Mouse (Mus musculus) thymus, postnatal 36 days (tissue): ENCODE results near the gene 2200002J24Rik.

Experiments
- DNase-seq, 2 experiments: peaks; one replicate each; pipeline ENCODE4 v3.0.0; 2022; ENCODE audit warnings: mixed read lengths in 2 of 2

The 2200002J24Rik gene

GRCm38 (mm10) chr7:30698589-30698988 is at the start of gene 2200002J24Rik:
2200002J24Rik (plus strand) TSS chr7:30698926.
- DNase-seq, result no peak

DNA sequence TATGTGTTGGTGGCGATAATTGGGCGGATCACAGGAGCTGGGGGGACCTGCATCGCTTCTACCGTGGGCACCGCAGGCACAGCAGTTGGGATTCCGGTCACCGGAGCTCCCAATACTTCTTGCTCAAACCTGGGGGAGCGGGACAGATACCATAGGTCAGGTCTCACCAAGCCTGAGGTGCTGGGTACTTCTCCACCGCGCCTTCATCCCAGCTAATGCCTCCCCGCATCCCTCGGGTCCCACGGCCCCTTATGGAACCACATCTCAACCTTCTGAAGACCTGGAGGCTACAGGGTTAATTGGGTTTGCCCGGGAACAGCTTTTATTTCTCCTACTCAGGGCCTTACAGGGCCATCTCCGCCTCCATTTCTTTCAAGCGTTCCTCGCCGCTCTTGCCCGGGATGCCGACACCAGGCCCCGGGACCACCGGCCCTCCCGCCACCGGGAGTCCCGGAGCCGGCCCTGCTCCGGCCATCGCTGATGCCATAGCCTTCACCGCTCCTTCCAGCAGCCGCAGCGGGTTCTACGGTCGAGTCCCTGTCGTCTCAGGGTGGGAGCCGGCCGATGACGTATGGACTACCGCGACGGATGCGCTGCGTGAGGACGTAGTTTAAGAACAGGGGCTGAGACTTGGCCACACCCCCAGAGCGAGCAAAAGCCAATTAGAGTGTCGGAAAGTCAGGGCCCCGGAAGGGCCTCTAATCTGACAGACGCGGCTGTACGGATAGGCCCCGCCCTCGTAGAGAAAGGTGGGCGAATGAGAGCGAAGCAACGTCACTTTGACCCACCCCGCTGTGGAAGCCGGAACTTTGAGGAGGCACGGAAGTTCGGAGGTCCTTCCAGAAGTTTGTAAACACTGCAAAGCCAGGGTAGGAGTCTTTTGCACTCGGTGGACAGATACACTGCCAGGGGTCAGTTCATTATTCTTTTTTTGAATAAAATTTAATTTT is 48.9 kb upstream of the 2200002J24Rik start, which contains the start of gene Rbm42:
Gene Rbm42, minus strand, starts transcription at position 727 of the 950 bp plus-strand sequence.
- peak; percentile 96 to 99 for DNase-seq

- DNase-seq, result peak; percentile 87 to 89
These were observed 34.1 kb upstream of the 2200002J24Rik start, which contains the start of gene Haus5 for GRCm38 (mm10) chr7:30664529-30665200. Haus5 (minus strand) TSS chr7:30664994.

DNA sequence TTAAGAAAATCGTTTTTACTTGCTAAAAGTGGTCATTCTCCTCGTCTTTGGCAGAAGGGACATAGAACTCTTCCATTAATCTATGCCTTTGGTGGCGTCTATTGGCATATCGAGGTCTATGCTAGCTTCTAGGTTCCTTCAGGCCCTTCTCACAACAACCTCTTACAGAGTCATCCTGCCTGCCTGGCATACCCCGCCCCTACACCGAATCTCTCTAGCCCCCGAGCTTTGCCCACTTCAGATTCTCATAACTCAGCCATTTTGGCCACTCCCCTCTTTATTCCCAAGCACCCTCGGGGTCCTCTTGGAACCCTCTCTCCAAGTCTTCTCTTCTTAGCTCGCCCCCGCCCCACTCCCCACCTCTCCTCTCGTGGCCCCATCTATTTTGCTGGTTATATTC is 33.4 kb upstream of the 2200002J24Rik start:
- DNase-seq, result peak in 1 of 2 experiments; percentile 17

DNA sequence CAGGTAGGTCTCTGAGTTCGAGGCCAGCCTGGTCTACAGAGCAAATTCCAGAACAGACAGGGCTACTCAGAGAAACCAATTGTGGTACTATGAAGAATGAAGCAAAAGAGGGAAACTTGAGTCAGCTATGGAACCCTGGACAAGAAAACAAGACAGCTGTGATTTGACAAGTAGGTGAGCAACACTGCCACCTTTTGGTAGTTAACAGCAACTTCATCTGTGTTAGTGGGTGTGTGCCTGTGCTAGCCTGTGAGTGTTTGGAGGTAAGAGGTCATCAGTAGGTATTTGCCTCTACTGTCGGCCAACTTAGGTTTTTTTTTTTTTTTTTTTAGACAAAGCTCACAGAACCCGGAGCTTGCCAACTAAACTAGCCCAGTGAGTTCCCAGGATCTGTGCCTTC is 29.5 kb upstream of the 2200002J24Rik start:
- DNase-seq, result no peak

GRCm38 (mm10) chr7:30671480-30671879 is 27.2 kb upstream of the 2200002J24Rik start, which contains the start of gene Pmis2:
Pmis2 (minus strand) TSS chr7:30671605.
- no peak for DNase-seq

DNA sequence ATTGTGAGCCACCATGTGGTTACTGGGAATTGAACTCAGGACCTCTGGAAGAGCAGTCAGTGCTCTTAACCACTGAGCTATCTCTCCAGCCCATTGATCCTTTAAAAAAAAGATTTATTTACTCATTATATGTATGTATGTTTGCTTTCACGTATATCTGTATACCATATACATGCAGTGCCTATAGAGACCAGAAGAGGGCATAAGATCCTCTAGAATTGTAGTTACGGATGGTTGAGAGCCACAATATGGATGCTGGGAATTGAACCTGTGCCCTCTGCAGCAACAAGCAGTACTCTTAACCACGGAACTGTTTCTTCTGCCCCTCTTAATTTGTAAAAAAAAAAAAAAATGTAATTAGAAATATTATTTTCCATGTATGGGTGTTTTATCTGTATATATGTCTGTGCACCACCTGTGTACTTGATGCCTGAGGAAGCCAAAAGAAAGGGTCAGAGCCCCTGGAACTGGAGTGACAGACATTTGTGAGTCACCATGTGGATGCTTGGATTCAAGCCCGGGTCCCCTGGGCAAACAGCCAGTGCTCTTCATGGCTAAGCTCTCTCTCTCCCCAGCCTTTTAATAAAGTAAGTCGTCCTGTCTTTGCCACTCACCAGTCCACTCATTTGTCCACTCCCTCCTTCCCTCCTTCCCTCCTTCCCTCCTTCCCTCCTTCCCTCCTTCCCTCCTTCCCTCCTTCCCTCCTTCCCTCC is 20.3 kb upstream of the 2200002J24Rik start:
- DNase-seq, result no peak

GRCm38 (mm10) chr7:30681897-30682296 is 16.8 kb upstream of the 2200002J24Rik start:
- DNase-seq, result no peak

- DNase-seq, result no peak
These were observed 15.3 kb upstream of the 2200002J24Rik start for GRCm38 (mm10) chr7:30683425-30683824.

DNA sequence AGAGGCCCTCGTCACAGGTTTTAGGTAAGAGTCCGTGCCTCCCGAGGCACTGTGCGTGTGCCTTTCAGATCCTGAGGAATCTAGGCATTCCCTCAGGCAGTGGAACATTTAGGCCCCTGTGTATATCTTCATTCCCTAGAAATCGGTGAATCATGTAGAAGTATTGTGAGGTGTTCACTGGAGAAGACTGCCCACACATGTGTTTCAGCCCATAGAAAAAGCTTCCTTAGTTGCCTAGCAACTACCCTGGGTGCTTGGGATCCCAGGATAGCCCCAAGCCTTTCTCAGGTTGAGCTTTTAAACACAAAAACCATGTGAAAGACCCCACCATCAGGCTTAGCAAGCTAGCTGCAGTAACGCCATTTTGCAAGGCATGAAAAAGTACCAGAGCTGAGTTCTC is 10.4 kb upstream of the 2200002J24Rik start:
- no peak for DNase-seq

DNA sequence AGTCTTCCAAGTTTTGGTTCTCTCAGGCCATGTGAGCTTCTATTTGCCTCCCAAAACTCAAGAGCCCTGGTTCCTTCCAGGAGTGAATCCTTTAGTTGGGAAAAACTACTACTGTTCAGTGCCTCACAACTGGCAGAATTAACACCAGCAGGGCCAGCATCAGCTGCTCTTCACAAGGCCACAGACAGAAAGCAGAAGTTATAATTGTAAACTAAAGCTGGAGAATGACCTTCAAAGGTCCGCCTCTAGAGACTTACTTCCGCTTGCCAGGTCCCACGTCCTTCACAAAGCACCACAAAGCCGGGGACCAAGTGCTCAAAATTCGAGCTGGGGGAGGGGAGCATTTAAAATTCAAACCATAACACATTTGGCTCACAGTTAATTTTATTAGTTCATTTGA is 625 bp upstream of the 2200002J24Rik start:
- DNase-seq, result no peak

- no peak for DNase-seq
These were observed 7.6 kb downstream of the 2200002J24Rik start for GRCm38 (mm10) chr7:30706214-30706882.

DNA sequence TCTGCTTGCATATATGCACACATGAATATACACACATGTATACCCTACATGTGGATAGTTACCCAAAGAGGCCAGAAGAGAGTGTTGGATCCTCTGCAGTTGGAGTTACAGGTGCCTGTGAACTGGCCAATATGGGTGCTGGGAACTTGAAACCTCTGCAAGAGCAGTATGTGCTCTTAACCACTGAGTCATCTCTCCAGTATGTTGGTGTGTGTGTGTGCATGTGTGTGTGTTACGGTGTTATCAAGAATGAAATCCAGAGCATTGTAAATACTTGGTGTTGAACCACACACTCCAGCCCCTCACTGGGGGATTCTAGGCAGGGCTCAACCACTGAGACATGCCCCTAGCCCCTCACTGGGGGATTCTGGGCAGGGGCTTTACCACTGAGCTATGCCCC is 8.7 kb downstream of the 2200002J24Rik start:
- DNase-seq, result no peak

DNA sequence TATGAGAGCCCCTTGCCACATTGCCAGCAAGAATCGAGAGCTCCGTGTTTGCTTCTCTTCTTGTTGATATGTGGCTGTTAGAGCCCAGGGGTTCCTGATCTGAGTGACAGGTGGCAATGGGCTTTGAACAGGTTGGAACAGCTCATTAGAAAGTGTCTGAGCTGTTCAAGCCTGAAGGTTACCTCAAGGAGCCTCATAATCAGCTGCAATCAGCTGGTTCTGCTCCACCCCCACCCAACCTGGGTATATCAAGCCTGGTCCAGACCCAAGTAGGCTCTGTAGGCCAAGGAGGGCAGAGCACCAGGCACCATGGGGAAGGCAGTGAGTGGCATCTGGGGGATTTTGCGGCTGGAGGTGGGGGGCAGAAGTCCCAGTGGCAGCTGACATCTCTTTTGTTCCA is 13.2 kb downstream of the 2200002J24Rik start, which contains the start of gene Atp4a:
Gene Atp4a, plus strand, starts transcription at position 268 of the 400 bp plus-strand sequence.
- DNase-seq, result no peak

DNA sequence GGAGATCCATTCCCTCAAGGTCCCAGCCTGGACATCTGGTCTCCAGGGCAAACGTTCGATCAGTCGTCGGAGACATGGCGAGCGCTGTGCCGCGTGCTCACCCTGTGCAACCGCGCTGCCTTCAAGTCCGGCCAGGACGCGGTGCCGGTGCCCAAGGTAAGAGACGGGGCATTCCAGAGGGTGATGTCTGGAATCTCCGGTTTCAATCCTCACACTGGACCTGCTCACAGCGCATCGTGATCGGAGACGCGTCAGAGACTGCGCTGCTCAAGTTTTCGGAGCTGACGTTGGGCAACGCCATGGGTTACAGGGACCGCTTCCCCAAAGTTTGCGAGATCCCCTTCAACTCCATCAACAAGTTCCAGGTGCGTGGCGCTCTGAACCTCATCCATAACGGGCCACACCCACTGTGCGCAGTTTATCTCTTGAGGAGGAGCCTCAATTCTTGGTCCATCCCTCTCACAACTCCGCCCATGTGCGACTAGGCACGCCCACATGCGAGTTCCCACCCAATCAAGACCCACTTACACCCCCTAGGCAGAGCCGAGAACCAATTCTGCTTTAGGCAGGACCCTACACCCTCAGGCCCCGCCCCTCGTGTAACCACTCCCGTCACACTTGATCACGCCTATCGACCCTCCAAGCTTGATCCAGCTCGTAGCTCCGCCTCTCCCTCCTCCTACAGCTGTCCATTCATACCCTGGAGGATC is 18.4 kb downstream of the 2200002J24Rik start:
- DNase-seq, result peak; percentile 53 to 73

GRCm38 (mm10) chr7:30717716-30718046 is 19.0 kb downstream of the 2200002J24Rik start:
- no peak for DNase-seq

- no peak for DNase-seq
These were observed 20.9 kb downstream of the 2200002J24Rik start for GRCm38 (mm10) chr7:30719669-30720068.

- DNase-seq, result no peak
These were observed 22.6 kb downstream of the 2200002J24Rik start for GRCm38 (mm10) chr7:30721286-30721685.

DNA sequence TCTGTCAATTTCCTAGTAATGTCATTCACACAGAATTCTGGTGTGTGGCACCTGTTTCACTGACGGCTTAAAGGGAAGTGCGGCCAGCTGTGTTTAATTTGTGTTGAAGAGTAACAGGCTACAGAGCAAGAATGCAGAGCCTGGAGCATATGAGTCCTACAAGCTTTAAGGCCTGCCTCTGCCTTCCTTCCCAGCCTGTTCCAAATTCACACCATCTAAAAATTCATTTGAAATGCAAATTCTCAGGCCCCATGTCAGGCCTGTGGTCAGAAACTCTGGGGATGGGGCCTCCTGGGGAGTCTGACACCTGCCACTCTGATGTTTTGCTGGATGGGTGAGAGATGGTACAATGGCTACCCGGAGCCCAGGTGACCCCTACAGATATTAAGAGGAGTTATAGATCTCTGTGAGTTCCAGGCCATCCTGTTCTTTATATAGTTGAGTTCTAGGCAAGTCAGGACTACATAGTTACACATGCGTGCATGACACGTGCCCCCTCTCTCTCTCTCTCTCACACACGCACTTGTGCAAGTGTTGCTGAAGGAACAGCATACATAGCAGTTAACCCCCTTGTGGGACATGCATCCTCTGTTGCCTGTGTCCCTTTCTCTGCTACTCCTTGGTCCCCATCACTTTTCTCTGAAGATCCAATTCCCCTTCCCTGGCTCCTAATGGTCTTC is 24.7 kb downstream of the 2200002J24Rik start:
- no peak for DNase-seq

- no peak for DNase-seq
These were observed 29.5 kb downstream of the 2200002J24Rik start for GRCm38 (mm10) chr7:30728214-30728613.
